Mouse (Mus musculus): ENCODE data around the gene Ccdc148. TPM values are rescaled to one million over a fixed set of nuclear protein-coding genes. Genes with fewer than 3 reads are reported as not detected.

The Ccdc148 gene
- 1.4 and 1.6 TPM in 2 replicates for polyA plus RNA-seq (2015; fragmentation: Nextera tagmentation; extraction: Ambion mirVana)

DNA sequence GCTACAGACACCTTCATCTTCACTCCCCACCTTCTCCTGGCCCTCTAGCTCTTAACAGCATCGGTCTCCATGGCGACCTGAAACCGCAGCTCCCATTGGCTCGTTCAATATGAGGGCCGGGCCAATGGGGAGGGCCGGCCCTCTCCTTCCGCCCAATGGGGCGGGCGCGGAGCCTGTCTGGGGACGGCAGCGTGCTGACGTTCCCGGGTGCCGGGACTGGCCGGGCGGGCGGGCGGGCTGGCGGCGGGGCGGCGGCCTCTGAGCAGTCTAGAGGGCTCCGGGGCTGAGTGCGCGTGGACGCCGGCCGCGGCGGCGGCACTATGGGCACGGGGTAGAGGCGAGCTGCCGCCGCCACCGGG, at the start of gene Ccdc148, which contains the start of gene Pkp4:
TSS of gene Ccdc148 (minus strand) at position 79 of the 359 bp plus-strand sequence.
TSS of gene Pkp4 (plus strand) at position 246 of the 359 bp plus-strand sequence.
- Histone ChIP-seq H3K4me1 (ENCODE audit: insufficient read depth, low read length) (peaks cover 22% of the 10 kb centered on the region), H3K4me2 (replicated peaks; ENCODE audit: low read depth, low read length) (peak within 1 kb of the TSS; percentile 62), H3K36me3 (ENCODE audit: insufficient read depth, low read length) (no peaks in the 10 kb centered on the region), H3K9ac (replicated peaks; ENCODE audit: low read length) (peak within 1 kb of the TSS; percentile 92), H3K9me3 (ENCODE audit: low read length) (no peaks in the 10 kb centered on the region), H3K4me3 (ENCODE audit: low read length) (peak within 1 kb of the TSS; percentile 91), H3K27ac (ENCODE audit: low read length) (peak within 1 kb of the TSS; percentile 93), H3K27me3 (ENCODE audit: insufficient read depth, low read length) (no peaks in the 10 kb centered on the region)
- ATAC-seq (ENCODE audit: low FRiP score, low TSS enrichment): peak; percentile 98
- WGBS: under 1% methylated on average over 24 of the region's 37 CpGs

DNA sequence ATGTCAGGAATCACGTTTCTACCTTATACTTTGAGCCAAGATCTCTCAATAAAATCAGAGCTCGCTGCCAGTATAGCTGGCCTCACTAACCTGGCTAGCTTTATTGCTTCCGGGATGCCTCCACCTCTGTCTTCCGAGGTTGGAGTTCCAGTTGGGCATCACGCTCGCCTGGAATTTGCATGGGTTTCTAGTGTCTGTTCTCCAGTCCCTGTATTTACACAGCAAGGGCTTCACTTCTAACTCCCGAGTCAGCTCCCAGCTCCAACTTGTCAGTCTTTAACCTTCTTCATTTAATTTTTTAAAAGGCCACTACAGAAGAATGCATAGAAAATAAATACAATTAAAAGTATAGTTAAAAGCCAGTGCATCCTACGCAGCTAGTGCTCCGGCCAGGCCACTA, 47.8 kb upstream of the Ccdc148 start:
- ATAC-seq (ENCODE audit: low FRiP score, low TSS enrichment): no peak
- Histone ChIP-seq H3K27ac (ENCODE audit: low read length) (no peak overlapping the region), H3K9ac (replicated peaks; ENCODE audit: low read length) (no peak overlapping the region), H3K9me3 (ENCODE audit: low read length) (no peaks in the 10 kb centered on the region), H3K4me3 (ENCODE audit: low read length) (no peak overlapping the region), H3K36me3 (ENCODE audit: insufficient read depth, low read length) (no peaks in the 10 kb centered on the region), H3K4me2 (replicated peaks; ENCODE audit: low read depth, low read length) (no peak overlapping the region), H3K4me1 (ENCODE audit: insufficient read depth, low read length) (peaks cover 19% of the 10 kb centered on the region), H3K27me3 (ENCODE audit: insufficient read depth, low read length) (no peaks in the 10 kb centered on the region)
- 50% methylated on average over 9 of the region's 9 CpGs for WGBS

DNA sequence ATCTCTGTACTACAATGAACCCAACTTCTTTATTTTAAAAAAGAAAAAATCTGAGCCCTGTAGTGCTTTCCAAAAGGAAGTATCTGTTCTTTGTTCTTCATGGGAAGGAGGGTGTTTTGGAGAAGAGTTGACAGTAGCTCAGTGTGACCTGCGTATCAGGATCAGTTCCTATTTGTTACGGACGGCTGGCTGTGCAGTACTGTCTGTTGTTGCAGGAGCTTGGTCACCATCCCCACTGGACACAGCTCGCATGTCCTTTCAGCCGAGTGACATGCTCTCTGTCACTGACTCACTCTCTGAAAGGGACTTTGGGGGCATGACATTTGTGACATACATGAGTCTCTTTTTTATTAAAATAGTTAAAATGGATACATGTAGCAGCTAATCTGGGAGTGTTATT, 47.2 kb upstream of the Ccdc148 start:
- H3K9me3 ChIP-seq (ENCODE audit: low read length): no peaks in the 10 kb centered on the region
- H3K27ac ChIP-seq (ENCODE audit: low read length): no peak overlapping the region
- ATAC-seq (ENCODE audit: low FRiP score, low TSS enrichment): no peak
- no peaks in the 10 kb centered on the region for H3K27me3 ChIP-seq (ENCODE audit: insufficient read depth, low read length)
- no peak overlapping the region for H3K4me3 ChIP-seq (ENCODE audit: low read length)
- 38% methylated on average over 5 of the region's 5 CpGs for WGBS
- H3K36me3 ChIP-seq (ENCODE audit: insufficient read depth, low read length): no peaks in the 10 kb centered on the region
- H3K9ac ChIP-seq (replicated peaks; ENCODE audit: low read length): no peak overlapping the region
- no peak overlapping the region for H3K4me2 ChIP-seq (replicated peaks; ENCODE audit: low read depth, low read length)
- peaks cover 25% of the 10 kb centered on the region for H3K4me1 ChIP-seq (ENCODE audit: insufficient read depth, low read length)

DNA sequence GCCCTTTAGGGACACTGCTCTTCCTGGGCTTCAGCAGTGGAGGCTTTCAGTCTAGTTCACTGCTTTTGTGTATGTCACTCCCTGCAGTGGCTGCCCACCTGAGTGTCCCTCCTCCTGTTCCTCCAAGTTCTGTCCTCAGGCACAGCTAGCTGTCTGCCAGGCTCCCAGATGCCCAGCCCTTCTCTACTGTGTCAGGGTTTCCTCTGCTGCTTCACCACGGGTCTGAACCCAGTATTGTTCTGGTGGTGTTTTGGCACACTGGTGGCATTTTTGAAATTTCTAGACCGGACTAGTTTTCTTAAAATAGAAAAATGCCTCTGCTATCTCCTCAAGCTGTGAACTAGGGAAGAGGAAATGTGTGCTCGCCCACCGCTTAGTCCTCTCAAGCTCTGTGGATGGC, 46.8 kb upstream of the Ccdc148 start:
- no peak overlapping the region for H3K9ac ChIP-seq (replicated peaks; ENCODE audit: low read length)
- 58% methylated on average over 4 of the region's 4 CpGs for WGBS
- no peaks in the 10 kb centered on the region for H3K9me3 ChIP-seq (ENCODE audit: low read length)
- H3K36me3 ChIP-seq (ENCODE audit: insufficient read depth, low read length): no peaks in the 10 kb centered on the region
- no peak for ATAC-seq (ENCODE audit: low FRiP score, low TSS enrichment)
- H3K27me3 ChIP-seq (ENCODE audit: insufficient read depth, low read length): no peaks in the 10 kb centered on the region
- no peak overlapping the region for H3K27ac ChIP-seq (ENCODE audit: low read length)
- H3K4me2 ChIP-seq (replicated peaks; ENCODE audit: low read depth, low read length): no peak overlapping the region
- peaks cover 27% of the 10 kb centered on the region for H3K4me1 ChIP-seq (ENCODE audit: insufficient read depth, low read length)
- no peak overlapping the region for H3K4me3 ChIP-seq (ENCODE audit: low read length)

DNA sequence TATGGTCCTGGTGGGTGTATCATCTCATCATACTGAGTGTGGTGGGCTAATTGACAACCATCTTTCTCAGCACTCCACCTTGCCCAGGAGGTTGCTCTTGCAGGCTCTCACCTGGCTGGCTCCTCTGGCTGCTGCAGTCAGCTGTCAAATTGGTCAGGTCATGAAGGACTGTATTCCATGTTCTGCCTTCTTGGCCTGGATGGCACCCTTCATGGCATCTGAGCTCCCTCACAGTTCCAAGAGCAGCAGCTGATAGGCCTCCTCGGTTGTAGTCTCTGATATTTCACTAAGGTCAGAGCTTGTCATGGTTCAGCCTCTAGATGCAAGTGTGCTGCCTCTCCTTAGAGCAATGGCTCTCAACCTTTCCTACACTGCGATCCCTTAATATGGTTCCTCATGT, 45.7 kb upstream of the Ccdc148 start:
- 91% methylated on average over 2 of the region's 2 CpGs for WGBS
- Histone ChIP-seq H3K4me2 (replicated peaks; ENCODE audit: low read depth, low read length) (no peak overlapping the region), H3K4me1 (ENCODE audit: insufficient read depth, low read length) (peaks cover 27% of the 10 kb centered on the region), H3K27ac (ENCODE audit: low read length) (no peak overlapping the region), H3K9me3 (ENCODE audit: low read length) (no peaks in the 10 kb centered on the region), H3K36me3 (ENCODE audit: insufficient read depth, low read length) (no peaks in the 10 kb centered on the region), H3K4me3 (ENCODE audit: low read length) (no peak overlapping the region), H3K27me3 (ENCODE audit: insufficient read depth, low read length) (no peaks in the 10 kb centered on the region), H3K9ac (replicated peaks; ENCODE audit: low read length) (no peak overlapping the region)
- no peak for ATAC-seq (ENCODE audit: low FRiP score, low TSS enrichment)

DNA sequence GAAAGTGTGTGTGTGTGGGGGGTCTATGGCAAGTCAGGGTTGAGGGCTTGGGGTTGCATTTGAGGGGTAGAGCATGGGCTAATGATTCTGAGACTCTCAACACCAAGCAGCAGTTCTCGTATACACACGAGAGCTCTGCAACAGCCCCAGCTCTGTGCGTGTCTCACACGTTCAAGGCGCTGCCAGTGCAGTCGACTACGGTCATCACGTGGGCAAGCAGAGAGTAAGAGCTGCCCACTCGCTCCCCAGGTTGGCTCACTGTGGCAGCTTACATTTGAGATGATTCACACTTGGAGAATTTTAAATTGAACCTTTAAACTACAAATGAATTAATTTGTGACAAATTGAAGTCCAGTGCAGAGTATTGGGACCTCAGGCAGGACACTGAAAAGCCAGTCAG, 44.6 kb upstream of the Ccdc148 start:
- H3K4me1 ChIP-seq (ENCODE audit: insufficient read depth, low read length): peaks cover 27% of the 10 kb centered on the region
- ATAC-seq (ENCODE audit: low FRiP score, low TSS enrichment): no peak
- no peak overlapping the region for H3K27ac ChIP-seq (ENCODE audit: low read length)
- H3K36me3 ChIP-seq (ENCODE audit: insufficient read depth, low read length): no peaks in the 10 kb centered on the region
- no peak overlapping the region for H3K4me2 ChIP-seq (replicated peaks; ENCODE audit: low read depth, low read length)
- no peak overlapping the region for H3K9ac ChIP-seq (replicated peaks; ENCODE audit: low read length)
- no peaks in the 10 kb centered on the region for H3K27me3 ChIP-seq (ENCODE audit: insufficient read depth, low read length)
- 83% methylated on average over 9 of the region's 9 CpGs for WGBS
- no peak overlapping the region for H3K4me3 ChIP-seq (ENCODE audit: low read length)
- no peaks in the 10 kb centered on the region for H3K9me3 ChIP-seq (ENCODE audit: low read length)

DNA sequence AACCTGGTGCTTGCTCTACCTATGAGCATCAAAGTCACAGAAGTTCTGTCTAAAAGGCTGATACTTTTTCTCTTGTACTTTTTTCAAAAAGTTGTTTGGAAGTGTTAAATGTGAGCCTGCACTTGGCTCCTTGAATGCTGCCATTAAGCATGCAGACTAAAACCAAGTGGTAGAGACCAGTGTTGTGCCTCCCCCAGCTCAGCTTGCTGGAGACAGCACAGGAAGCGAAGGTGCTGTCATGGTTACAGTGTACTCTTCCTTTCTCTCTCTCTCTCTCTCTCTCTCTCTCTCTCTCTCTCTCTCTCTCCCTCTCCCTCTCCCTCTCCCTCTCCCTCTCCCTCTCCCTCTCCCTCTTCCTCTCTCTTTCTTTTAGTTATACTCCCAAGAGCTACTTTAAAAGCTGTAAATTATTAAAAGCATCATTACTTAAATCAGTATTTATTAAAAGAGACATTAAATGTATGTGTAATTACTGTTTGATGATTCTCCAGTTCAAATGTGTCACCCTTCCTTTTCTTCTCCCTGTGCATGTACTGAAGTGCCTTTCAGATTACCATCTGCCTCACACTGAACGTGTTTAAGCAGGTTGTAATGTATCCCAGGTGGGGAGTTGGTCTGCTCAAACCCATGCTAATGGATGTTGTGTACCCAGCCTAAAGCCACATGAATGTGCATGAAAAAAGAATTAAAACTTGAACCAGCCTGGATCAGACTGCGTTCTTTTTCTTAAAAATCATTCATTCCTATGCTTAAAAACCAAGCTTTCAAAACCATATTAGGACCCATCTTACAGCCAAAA, 43.3 kb upstream of the Ccdc148 start:
- H3K36me3 ChIP-seq (ENCODE audit: insufficient read depth, low read length): no peaks in the 10 kb centered on the region
- no peak overlapping the region for H3K9ac ChIP-seq (replicated peaks; ENCODE audit: low read length)
- 58% methylated on average over 3 of the region's 3 CpGs for WGBS
- no peaks in the 10 kb centered on the region for H3K9me3 ChIP-seq (ENCODE audit: low read length)
- no peak overlapping the region for H3K4me2 ChIP-seq (replicated peaks; ENCODE audit: low read depth, low read length)
- peaks cover 27% of the 10 kb centered on the region for H3K4me1 ChIP-seq (ENCODE audit: insufficient read depth, low read length)
- H3K4me3 ChIP-seq (ENCODE audit: low read length): no peak overlapping the region
- ATAC-seq (ENCODE audit: low FRiP score, low TSS enrichment): peak; percentile 64; the same call in 1 of the 2 replicates
- no peak overlapping the region for H3K27ac ChIP-seq (ENCODE audit: low read length)
- no peaks in the 10 kb centered on the region for H3K27me3 ChIP-seq (ENCODE audit: insufficient read depth, low read length)

DNA sequence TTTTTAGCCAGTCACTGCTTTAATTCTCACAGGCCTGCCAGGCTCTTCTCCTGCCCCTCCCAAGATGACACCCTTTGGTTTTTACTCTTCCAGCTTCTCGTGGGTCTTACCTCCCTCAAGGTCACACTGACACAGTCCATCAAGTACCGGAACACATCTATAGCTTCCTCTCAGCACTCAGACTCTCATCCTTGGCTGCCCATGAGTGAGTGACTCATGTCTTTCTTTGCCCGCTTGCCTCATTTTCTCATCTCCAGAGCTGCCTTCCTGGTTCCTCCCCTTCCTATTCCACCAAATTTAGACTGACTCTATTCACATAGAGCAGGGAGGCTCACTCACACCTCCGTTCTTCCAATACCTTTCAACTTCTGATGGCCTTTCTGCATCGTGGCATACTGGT, 42.4 kb upstream of the Ccdc148 start:
- no peak overlapping the region for H3K4me3 ChIP-seq (ENCODE audit: low read length)
- H3K4me2 ChIP-seq (replicated peaks; ENCODE audit: low read depth, low read length): no peak overlapping the region
- ATAC-seq (ENCODE audit: low FRiP score, low TSS enrichment): peak; percentile 52; the same call in 1 of the 2 replicates
- no peaks in the 10 kb centered on the region for H3K36me3 ChIP-seq (ENCODE audit: insufficient read depth, low read length)
- H3K9ac ChIP-seq (replicated peaks; ENCODE audit: low read length): no peak overlapping the region
- no peak overlapping the region for H3K27ac ChIP-seq (ENCODE audit: low read length)
- H3K9me3 ChIP-seq (ENCODE audit: low read length): no peaks in the 10 kb centered on the region
- peaks cover 22% of the 10 kb centered on the region for H3K4me1 ChIP-seq (ENCODE audit: insufficient read depth, low read length)
- 29% methylated on average over 5 of the region's 5 CpGs for WGBS
- no peaks in the 10 kb centered on the region for H3K27me3 ChIP-seq (ENCODE audit: insufficient read depth, low read length)

DNA sequence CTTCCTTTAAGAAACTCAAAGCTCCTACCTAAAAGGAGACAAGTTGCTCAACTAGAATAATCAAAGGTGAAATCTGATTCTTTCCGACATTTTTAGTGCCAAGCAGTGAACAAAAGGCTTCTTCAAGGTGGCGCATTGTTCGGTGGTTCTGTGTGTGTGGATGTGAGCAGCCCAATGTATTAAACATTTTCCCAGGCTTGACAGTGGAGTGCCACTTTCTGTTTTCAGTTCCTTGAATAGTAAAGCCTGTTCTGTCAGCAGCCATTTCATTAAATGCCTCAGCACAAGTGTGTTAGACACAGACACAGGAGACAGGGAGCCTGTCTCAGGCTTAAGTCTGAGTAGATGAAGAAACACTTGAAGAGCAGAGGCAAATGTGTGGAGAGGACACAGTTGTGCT, 40.0 kb upstream of the Ccdc148 start:
- H3K27ac ChIP-seq (ENCODE audit: low read length): no peak overlapping the region
- no peaks in the 10 kb centered on the region for H3K36me3 ChIP-seq (ENCODE audit: insufficient read depth, low read length)

DNA sequence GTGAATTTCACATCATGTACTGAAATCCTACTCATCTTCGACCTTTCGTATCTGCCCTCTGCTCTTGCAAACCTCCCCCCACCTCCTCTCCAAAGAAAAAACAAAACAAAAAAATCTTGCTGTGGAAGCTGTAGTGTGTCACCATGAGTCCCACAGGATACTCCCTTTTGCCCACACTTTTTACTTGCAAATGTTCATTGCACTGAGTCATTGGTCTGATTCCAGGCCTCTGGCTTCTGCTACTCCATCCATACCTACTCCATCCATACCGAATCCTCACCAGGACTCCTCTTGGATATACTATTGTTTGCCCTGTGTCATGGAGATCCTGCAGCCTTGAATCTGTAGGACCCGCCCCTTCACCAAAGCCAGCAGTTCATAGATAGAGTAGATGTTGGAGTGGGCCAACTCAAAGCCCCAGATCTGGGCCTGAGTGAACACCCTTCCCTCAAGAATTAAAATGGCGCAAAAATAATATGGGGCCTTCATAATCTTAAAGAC, 39.0 kb upstream of the Ccdc148 start:
- Histone ChIP-seq H3K27ac (ENCODE audit: low read length) (no peak overlapping the region), H3K9me3 (ENCODE audit: low read length) (no peaks in the 10 kb centered on the region), H3K4me2 (replicated peaks; ENCODE audit: low read depth, low read length) (no peak overlapping the region), H3K4me3 (ENCODE audit: low read length) (no peak overlapping the region), H3K27me3 (ENCODE audit: insufficient read depth, low read length) (no peaks in the 10 kb centered on the region), H3K36me3 (ENCODE audit: insufficient read depth, low read length) (no peaks in the 10 kb centered on the region), H3K9ac (replicated peaks; ENCODE audit: low read length) (no peak overlapping the region), H3K4me1 (ENCODE audit: insufficient read depth, low read length) (peaks cover 12% of the 10 kb centered on the region)
- 93% methylated on average over 5 of the region's 5 CpGs for WGBS
- ATAC-seq (ENCODE audit: low FRiP score, low TSS enrichment): no peak

More for the DNA sequence above, 40.0 kb upstream of the Ccdc148 start:
- Histone ChIP-seq H3K4me3 (ENCODE audit: low read length) (no peak overlapping the region), H3K4me2 (replicated peaks; ENCODE audit: low read depth, low read length) (no peak overlapping the region), H3K27me3 (ENCODE audit: insufficient read depth, low read length) (no peaks in the 10 kb centered on the region), H3K4me1 (ENCODE audit: insufficient read depth, low read length) (peaks cover 12% of the 10 kb centered on the region), H3K9ac (replicated peaks; ENCODE audit: low read length) (no peak overlapping the region), H3K9me3 (ENCODE audit: low read length) (no peaks in the 10 kb centered on the region)
- WGBS: 73% methylated on average over 3 of the region's 3 CpGs
- no peak for ATAC-seq (ENCODE audit: low FRiP score, low TSS enrichment)

Data from kidney, embryonic 16.5 days (tissue).